Mouse (Mus musculus) cerebellum, adult 2 months (tissue): ENCODE results near the gene Gm6502. TPM values are rescaled to one million over a fixed set of nuclear protein-coding genes. Genes with fewer than 3 reads are reported as not detected.
"Not testable (repeated sequence)": the region's sequence is repeated elsewhere in the genome, so short reads cannot be mapped to it uniquely, and the experiment has no call there.

Experiments
- DNase-seq, 2 experiments: peaks; one replicate each; pipeline ENCODE4 v3.0.0; 2021
- H3K27ac ChIP-seq: fragments of 200-500 bp; 2 replicates; pipeline ENCODE4 v1.5.1; 2012; ENCODE audit warnings: low read length, control low read depth, inconsistent platforms; ENCODE audit not compliant: insufficient read depth
- H3K27me3 ChIP-seq: fragments of 200-500 bp; 2 replicates; pipeline ENCODE4 v1.6.1; 2012; ENCODE audit warnings: inconsistent platforms, mild to moderate bottlenecking, low read length, moderate library complexity; ENCODE audit not compliant: control insufficient read depth, insufficient read depth
- H3K4me1 ChIP-seq: fragments of 200-500 bp; 2 replicates; pipeline ENCODE4 v1.6.1; 2011; ENCODE audit warnings: low read length; ENCODE audit not compliant: control insufficient read depth, insufficient read depth
- H3K4me3 ChIP-seq: fragments of 200-500 bp; replicated peaks from 2 replicates; pipeline ENCODE3; 2011; ENCODE audit warnings: mild to moderate bottlenecking, low read depth, low read length, control low read depth; ENCODE audit not compliant: insufficient read depth
- WGBS: fragments of 180-500 bp; shearing (Covaris S2); methylation state at CpG from one replicate; pipeline ENCODE4 v1.1.7; 2018; 5-methylcytosine and 5-hydroxymethylcytosine counted together
- polyA plus RNA-seq: library from polyadenylated mRNA; depleted of rRNA; stranded (reverse); fragments of >200 nt; gene quantifications from 2 replicates; pipeline ENCODE4 v1.2.3, GENCODE M21; 2012; rRNA removed

The Gm6502 gene
- not detected in 2 replicates for polyA plus RNA-seq

DNA sequence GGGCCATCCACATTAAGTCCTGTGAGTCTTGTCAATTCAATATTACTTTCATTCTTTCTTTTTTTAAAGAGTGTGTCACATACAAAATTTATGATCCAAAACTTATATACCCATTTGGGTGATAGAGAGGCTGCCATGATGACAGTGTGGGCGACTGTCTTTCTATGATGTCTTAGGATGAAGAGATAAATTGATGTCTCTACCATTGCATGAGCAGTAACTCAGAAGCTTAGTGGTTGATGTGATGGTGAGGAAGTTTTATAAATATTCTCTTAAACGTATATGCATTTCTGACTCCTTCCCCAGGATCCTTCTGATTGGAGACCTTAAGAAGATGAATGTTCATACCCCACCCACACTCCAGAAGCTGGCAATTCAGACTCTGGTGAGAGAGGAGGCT is at the start of gene Gm6502:
Gene Gm6502, plus strand, starts transcription at position 301 of the 400 bp plus-strand sequence.
- not testable (repeated sequence) for H3K27ac ChIP-seq

GRCm38 (mm10) chr5:94306696-94307095 is 7.5 kb upstream of the Gm6502 start, which contains the start of gene A430089I19Rik:
TSS of gene A430089I19Rik (minus strand) at chr5:94306796.
- not testable (repeated sequence) for H3K4me3 ChIP-seq, H3K27me3 ChIP-seq, H3K4me1 ChIP-seq, H3K27ac ChIP-seq, DNase-seq
- 91% methylated on average over 1 of the region's 1 CpGs for WGBS

More for the DNA sequence above, at the start of gene Gm6502:
- DNase-seq, H3K27me3 ChIP-seq, H3K4me1 ChIP-seq, H3K4me3 ChIP-seq: not testable (repeated sequence)
- no CpG with 5 or more reads among the region's 2 CpGs for WGBS

- not testable (repeated sequence) for H3K4me3 ChIP-seq, H3K4me1 ChIP-seq, H3K27ac ChIP-seq, DNase-seq, H3K27me3 ChIP-seq
- no CpG with 5 or more reads among the region's 2 CpGs for WGBS
Observed at GRCm38 (mm10) chr5:94339449-94339848, 25.2 kb downstream of the Gm6502 start, which contains the start of gene AA792892. TSS of gene AA792892 (plus strand) at chr5:94339749.

Other genes starting within 250 kb of the Gm6502 start
- not detected in 2 replicates for gene BC061212, start 243.9 kb upstream of the Gm6502 start, polyA plus RNA-seq
- not detected in 2 replicates for gene Gm6351, start 238.1 kb upstream of the Gm6502 start, polyA plus RNA-seq
- not detected in 2 replicates for gene Gm3106, start 96.4 kb upstream of the Gm6502 start, polyA plus RNA-seq
- not detected in 2 replicates for gene A430089I19Rik, start 7.6 kb upstream of the Gm6502 start, polyA plus RNA-seq
- gene AA792892, start 25.3 kb downstream of the Gm6502 start, polyA plus RNA-seq, result not detected in 2 replicates
- not detected in 2 replicates for gene Gm7682, start 131.3 kb downstream of the Gm6502 start, polyA plus RNA-seq
- not detected in 2 replicates for gene Gm3139, start 211.9 kb downstream of the Gm6502 start, polyA plus RNA-seq